Mouse (Mus musculus) embryonic facial prominence, embryonic 14.5 days (tissue): ENCODE measurements around the gene Psma4. TPM values are rescaled to one million over a fixed set of nuclear protein-coding genes. Genes with fewer than 3 reads are reported as not detected.

Experiments
- ATAC-seq: fragments of 200-750 bp; cut with Nextera tagmentation; 2 replicates; pipeline ENCODE4 v1.8.0; 2017; ENCODE audit warnings: low read depth, moderate number of reproducible peaks, moderate TSS enrichment
- DNase-seq: peaks from one replicate; pipeline ENCODE4 v3.0.0-alpha.2; 2015; ENCODE audit warnings: low spot score
- H3K27ac ChIP-seq: fragments of 300-500 bp; sonication (generic); replicated peaks from 2 replicates; pipeline ENCODE4 v1.5.1; 2014; ENCODE audit warnings: low read depth, mild to moderate bottlenecking, low read length, moderate library complexity
- H3K27me3 ChIP-seq: fragments of 300-500 bp; sonication (generic); replicated peaks from 2 replicates; pipeline ENCODE4 v1.6.1; 2014; ENCODE audit warnings: low read length; ENCODE audit not compliant: control insufficient read depth, insufficient read depth
- H3K36me3 ChIP-seq: fragments of 300-500 bp; sonication (generic); 2 replicates; pipeline ENCODE4 v1.6.1; 2014; ENCODE audit warnings: low read length, mixed read lengths; ENCODE audit not compliant: control insufficient read depth, insufficient read depth
- H3K4me1 ChIP-seq: fragments of 300-500 bp; sonication (generic); 2 replicates; pipeline ENCODE4 v1.6.1; 2014; ENCODE audit warnings: antibody characterized with exemption, low read length; ENCODE audit not compliant: control insufficient read depth, insufficient read depth
- H3K4me2 ChIP-seq: fragments of 300-500 bp; sonication (generic); 2 replicates; pipeline ENCODE4 v1.6.1; 2014; ENCODE audit warnings: low read depth, mild to moderate bottlenecking, low read length, moderate library complexity, mixed read lengths
- H3K4me3 ChIP-seq: fragments of 300-500 bp; sonication (generic); 2 replicates; pipeline ENCODE4 v1.5.1; 2014; ENCODE audit warnings: low read depth, mild to moderate bottlenecking, low read length
- H3K9ac ChIP-seq: fragments of 300-500 bp; sonication (generic); 2 replicates; pipeline ENCODE4 v1.6.1; 2014; ENCODE audit warnings: low read depth, mild to moderate bottlenecking, low read length, moderate library complexity, mixed read lengths
- H3K9me3 ChIP-seq: fragments of 300-500 bp; sonication (generic); 2 replicates; pipeline ENCODE4 v1.6.1; 2016; ENCODE audit warnings: low read length; ENCODE audit not compliant: control insufficient read depth
- WGBS: fragments of 180-500 bp; shearing (Covaris S2); extraction: QIAGEN DNeasy Blood & Tissue Kit; methylation state at CpG from one replicate; pipeline ENCODE4 v1.1.7; 2014; 5-methylcytosine and 5-hydroxymethylcytosine counted together
- polyA plus RNA-seq: library from polyadenylated mRNA; unstranded; fragments of >200 nt; fragmentation: Nextera tagmentation; extraction: Ambion mirVana; gene quantifications from 2 replicates; pipeline ENCODE4 v1.2.1, GENCODE M21; 2014

Gene Psma4
- 285 and 291 TPM in 2 replicates for polyA plus RNA-seq

- DNase-seq: peak; percentile 98
- Histone ChIP-seq H3K4me2 (peak within 1 kb of the TSS; percentile 77), H3K27me3 (no peaks in the 10 kb centered on the region), H3K4me3 (peak within 1 kb of the TSS; percentile 92), H3K9me3 (no peaks in the 10 kb centered on the region), H3K4me1 (peaks cover 10% of the 10 kb centered on the region; the same call in 1 of the 2 replicates), H3K36me3 (peaks cover 43% of the 10 kb centered on the region), H3K27ac (peak within 1 kb of the TSS; percentile 96), H3K9ac (peak within 1 kb of the TSS; percentile 90)
- ATAC-seq: peak; percentile 100
- under 1% methylated on average over 42 of the region's 65 CpGs for WGBS
These were observed at the start of gene Psma4, which contains the start of gene AY074887 for GRCm38 (mm10) chr9:54950575-54951321. TSS of gene Psma4 (plus strand) at chr9:54950790. TSS of gene AY074887 (minus strand) at chr9:54950998.

- peaks cover 73% of the 10 kb centered on the region for H3K36me3 ChIP-seq
- no peaks in the 10 kb centered on the region for H3K4me1 ChIP-seq
- DNase-seq (no peak), ATAC-seq (no peak)
- no peaks in the 10 kb centered on the region for H3K27me3 ChIP-seq
- WGBS: 89% methylated on average over 5 of the region's 5 CpGs
- H3K4me3 ChIP-seq: no peak overlapping the region
- no peak overlapping the region for H3K4me2 ChIP-seq
- H3K9me3 ChIP-seq: no peaks in the 10 kb centered on the region
- no peak overlapping the region for H3K9ac ChIP-seq
- H3K27ac ChIP-seq: no peak overlapping the region
These were observed 41.1 kb upstream of the Psma4 start for GRCm38 (mm10) chr9:54909446-54909845.

- H3K27me3 ChIP-seq: no peaks in the 10 kb centered on the region
- H3K9ac ChIP-seq: no peak overlapping the region
- ATAC-seq: no peak
- 66% methylated on average over 7 of the region's 7 CpGs for WGBS
- no peak for DNase-seq
- no peak overlapping the region for H3K27ac ChIP-seq
- H3K4me2 ChIP-seq: no peak overlapping the region
- no peaks in the 10 kb centered on the region for H3K9me3 ChIP-seq
- peaks cover 6% of the 10 kb centered on the region; the same call in 1 of the 2 replicates for H3K4me1 ChIP-seq
- H3K4me3 ChIP-seq: no peak overlapping the region
- peaks cover 18% of the 10 kb centered on the region; the same call in 1 of the 2 replicates for H3K36me3 ChIP-seq
These were observed 35.0 kb upstream of the Psma4 start for GRCm38 (mm10) chr9:54915576-54915975.

- no peak overlapping the region for H3K9ac ChIP-seq
- H3K36me3 ChIP-seq: peaks cover 14% of the 10 kb centered on the region; the same call in 1 of the 2 replicates
- H3K4me1 ChIP-seq: peaks cover 6% of the 10 kb centered on the region; the same call in 1 of the 2 replicates
- WGBS: 75% methylated on average over 8 of the region's 8 CpGs
- no peak overlapping the region for H3K27ac ChIP-seq
- DNase-seq (no peak), ATAC-seq (no peak)
- peak overlapping the region; percentile 75 for H3K4me3 ChIP-seq
- peak overlapping the region; percentile 83 for H3K4me2 ChIP-seq
- H3K9me3 ChIP-seq: no peaks in the 10 kb centered on the region
- no peaks in the 10 kb centered on the region for H3K27me3 ChIP-seq
These were observed 34.2 kb upstream of the Psma4 start for GRCm38 (mm10) chr9:54916401-54916800.

GRCm38 (mm10) chr9:54917010-54917677 lies 33.4 kb upstream of the Psma4 start, which contains the start of gene Hykk:
TSS of gene Hykk (plus strand) at chr9:54917283.
- peak; percentile 98 for DNase-seq
- no peaks in the 10 kb centered on the region for H3K9me3 ChIP-seq
- peak within 1 kb of the TSS; percentile 82 for H3K9ac ChIP-seq
- H3K27me3 ChIP-seq: no peaks in the 10 kb centered on the region
- H3K36me3 ChIP-seq: peaks cover 14% of the 10 kb centered on the region; the same call in 1 of the 2 replicates
- under 1% methylated on average over 34 of the region's 34 CpGs for WGBS
- H3K4me2 ChIP-seq: peak within 1 kb of the TSS; percentile 83
- peak within 1 kb of the TSS; percentile 75 for H3K4me3 ChIP-seq
- ATAC-seq: peak; percentile 99
- peak within 1 kb of the TSS; percentile 68 for H3K27ac ChIP-seq
- peaks cover 6% of the 10 kb centered on the region; the same call in 1 of the 2 replicates for H3K4me1 ChIP-seq

GRCm38 (mm10) chr9:54918191-54918590 lies 32.4 kb upstream of the Psma4 start:
- H3K4me2 ChIP-seq: peak overlapping the region; percentile 83
- H3K27ac ChIP-seq: no peak overlapping the region
- H3K9me3 ChIP-seq: peaks cover 4% of the 10 kb centered on the region; the same call in 1 of the 2 replicates
- H3K36me3 ChIP-seq: peaks cover 15% of the 10 kb centered on the region; the same call in 1 of the 2 replicates
- DNase-seq (no peak), ATAC-seq (no peak)
- peaks cover 6% of the 10 kb centered on the region; the same call in 1 of the 2 replicates for H3K4me1 ChIP-seq
- 67% methylated on average over 2 of the region's 2 CpGs for WGBS
- H3K4me3 ChIP-seq: peak overlapping the region; percentile 75
- no peak overlapping the region for H3K9ac ChIP-seq
- no peaks in the 10 kb centered on the region for H3K27me3 ChIP-seq

- Histone ChIP-seq H3K36me3 (peaks cover 13% of the 10 kb centered on the region; the same call in 1 of the 2 replicates), H3K4me3 (no peak overlapping the region), H3K9ac (no peak overlapping the region), H3K27ac (no peak overlapping the region), H3K4me2 (no peak overlapping the region), H3K4me1 (peaks cover 6% of the 10 kb centered on the region; the same call in 1 of the 2 replicates), H3K9me3 (peaks cover 4% of the 10 kb centered on the region; the same call in 1 of the 2 replicates), H3K27me3 (no peaks in the 10 kb centered on the region)
- no peak; the same call in 1 of the 2 replicates for ATAC-seq
- peak; percentile 30 for DNase-seq
- 85% methylated on average over 5 of the region's 5 CpGs for WGBS
These were observed 31.8 kb upstream of the Psma4 start for GRCm38 (mm10) chr9:54918781-54919180.

- Histone ChIP-seq H3K4me1 (peaks cover 6% of the 10 kb centered on the region; the same call in 1 of the 2 replicates), H3K9me3 (peaks cover 4% of the 10 kb centered on the region; the same call in 1 of the 2 replicates), H3K27ac (no peak overlapping the region), H3K4me3 (no peak overlapping the region), H3K27me3 (no peaks in the 10 kb centered on the region), H3K9ac (no peak overlapping the region), H3K36me3 (peaks cover 13% of the 10 kb centered on the region; the same call in 1 of the 2 replicates), H3K4me2 (no peak overlapping the region)
- 46% methylated on average over 4 of the region's 4 CpGs for WGBS
- ATAC-seq (no peak), DNase-seq (no peak)
These were observed 30.6 kb upstream of the Psma4 start for GRCm38 (mm10) chr9:54919946-54920345.
